Mouse (Mus musculus) hematopoietic stem cell, adult 5-6 weeks (primary cell): ENCODE results near the gene AI661453. TPM values are rescaled to one million over a fixed set of nuclear protein-coding genes. Genes with fewer than 3 reads are reported as not detected.

Experiments
- ATAC-seq, 2 experiments: fragments of 125-278 bp in 1 of 2; replicated peaks in 1 of 2; 2 replicates each; pipeline ENCODE4 v1.8.0; 2016 to 2017; ENCODE audit warnings: inconsistent platforms in 2 of 2, mild to moderate bottlenecking in 2 of 2, moderate number of reproducible peaks in 2 of 2, low read depth in 1 of 2, moderate TSS enrichment in 1 of 2; ENCODE audit not compliant: low FRiP score in 2 of 2, poor library complexity in 2 of 2, severe bottlenecking in 2 of 2, insufficient read depth in 1 of 2, low TSS enrichment in 1 of 2
- total RNA-seq: library from RNA; stranded (forward); fragments of 172-1452, 232-1000 nt; gene quantifications from 2 replicates; pipeline ENCODE4 v1.2.3, GENCODE M21; 2017

AI661453 gene
- total RNA-seq, 1 experiment from 2014 or later: 1.8 TPM

GRCm38 (mm10) chr17:47436907-47437547, 612 bp downstream of the AI661453 start, which contains the start of gene 1700001C19Rik:
1700001C19Rik (minus strand) TSS chr17:47437376.
- ATAC-seq: 0 out of 4 replicates have a peak, but pooled peaks of 1 of the 2 experiments have one; percentile 17

GRCm38 (mm10) chr17:47438611-47439010, 2.2 kb downstream of the AI661453 start:
- ATAC-seq: no peak

GRCm38 (mm10) chr17:47439396-47440028, 3.1 kb downstream of the AI661453 start:
- ATAC-seq: peak; percentile 5 to 41; a peak in 3 of 4 replicates

GRCm38 (mm10) chr17:47440359-47440890, 4.0 kb downstream of the AI661453 start:
- no peak for ATAC-seq

- 0 out of 4 replicates have a peak, but pooled peaks of 1 of the 2 experiments have one; percentile 34 for ATAC-seq
Observed at GRCm38 (mm10) chr17:47441296-47442051, 5.1 kb downstream of the AI661453 start.

- no peak for ATAC-seq
Observed at GRCm38 (mm10) chr17:47442271-47442670, 5.9 kb downstream of the AI661453 start.

- ATAC-seq: peak in 1 of 2 experiments; percentile 30; a peak in 2 of 4 replicates
Observed at GRCm38 (mm10) chr17:47444113-47444512, 7.7 kb downstream of the AI661453 start.

- no peak for ATAC-seq
Observed at GRCm38 (mm10) chr17:47445518-47445917, 9.1 kb downstream of the AI661453 start.

GRCm38 (mm10) chr17:47446025-47446424, 9.6 kb downstream of the AI661453 start:
- ATAC-seq: no peak

- ATAC-seq: no peak
Observed at GRCm38 (mm10) chr17:47446561-47446960, 10.1 kb downstream of the AI661453 start.

GRCm38 (mm10) chr17:47448523-47449372, 12.3 kb downstream of the AI661453 start:
- ATAC-seq: no peak

GRCm38 (mm10) chr17:47449432-47449831, 13.0 kb downstream of the AI661453 start:
- ATAC-seq: no peak

GRCm38 (mm10) chr17:47450239-47450638, 13.8 kb downstream of the AI661453 start:
- ATAC-seq: no peak

GRCm38 (mm10) chr17:47450880-47451565, 14.6 kb downstream of the AI661453 start:
- no peak for ATAC-seq

- no peak for ATAC-seq
Observed at GRCm38 (mm10) chr17:47452886-47453285, 16.5 kb downstream of the AI661453 start.

- peak; percentile 80 to 85 for ATAC-seq
Observed at GRCm38 (mm10) chr17:47454675-47455074, 18.3 kb downstream of the AI661453 start.
